Mouse (Mus musculus): ENCODE data around the gene Dok4. TPM values are rescaled to one million over a fixed set of nuclear protein-coding genes. Genes with fewer than 3 reads are reported as not detected.

Gene Dok4
- polyA plus RNA-seq, 1 experiment, result 20.2 TPM

GRCm38 (mm10) chr8:94871108-94871894 lies 4.8 kb downstream of the Dok4 start:
- H3K36me3 ChIP-seq (ENCODE audit: control insufficient read depth, insufficient read depth, low read length), result no peaks in the 10 kb centered on the region
- no peak for TF ChIP-seq POLR2A (IDR thresholded peaks at IDR 0.05; ENCODE audit: low read depth, low read length)
- TF ChIP-seq CTCF (conservative IDR thresholded peaks at IDR 0.05; ENCODE audit: insufficient read depth, insufficient read length, low read depth, low read length), result no peak
- H3K27ac ChIP-seq (ENCODE audit: insufficient read depth, low read depth, low read length), result peak overlapping the region; percentile 69
- WGBS, result 5% methylated on average over 7 of the region's 7 CpGs
- peaks cover 33% of the 10 kb centered on the region for H3K4me1 ChIP-seq (ENCODE audit: control insufficient read depth, insufficient read depth, low read length)
- H3K4me3 ChIP-seq (ENCODE audit: insufficient read depth, low read depth, low read length), result peak overlapping the region; percentile 29
- H3K27me3 ChIP-seq (replicated peaks; ENCODE audit: control insufficient read depth, insufficient read depth, low read length), result no peaks in the 10 kb centered on the region
- peak; percentile 91 for DNase-seq

GRCm38 (mm10) chr8:94870474-94871107 lies 5.5 kb downstream of the Dok4 start:
- WGBS, result 9% methylated on average over 22 of the region's 22 CpGs
- Histone ChIP-seq H3K4me1 (ENCODE audit: control insufficient read depth, insufficient read depth, low read length) (peaks cover 31% of the 10 kb centered on the region), H3K4me3 (ENCODE audit: insufficient read depth, low read depth, low read length) (peak overlapping the region; percentile 29), H3K27me3 (replicated peaks; ENCODE audit: control insufficient read depth, insufficient read depth, low read length) (no peaks in the 10 kb centered on the region), H3K36me3 (ENCODE audit: control insufficient read depth, insufficient read depth, low read length) (no peaks in the 10 kb centered on the region), H3K27ac (ENCODE audit: insufficient read depth, low read depth, low read length) (0 out of 2 replicates have a peak overlapping the region, but pooled peaks have one; percentile 4)
- peak; percentile 41 for DNase-seq
- no peak for TF ChIP-seq CTCF (conservative IDR thresholded peaks at IDR 0.05; ENCODE audit: insufficient read depth, insufficient read length, low read depth, low read length)
- TF ChIP-seq POLR2A (IDR thresholded peaks at IDR 0.05; ENCODE audit: low read depth, low read length), result no peak

- H3K4me3 ChIP-seq (ENCODE audit: insufficient read depth, low read depth, low read length), result no peak overlapping the region
- no peaks in the 10 kb centered on the region for H3K27me3 ChIP-seq (replicated peaks; ENCODE audit: control insufficient read depth, insufficient read depth, low read length)
- H3K27ac ChIP-seq (ENCODE audit: insufficient read depth, low read depth, low read length), result no peak overlapping the region
- WGBS, result 69% methylated on average over 4 of the region's 4 CpGs
- H3K36me3 ChIP-seq (ENCODE audit: control insufficient read depth, insufficient read depth, low read length), result no peaks in the 10 kb centered on the region
- no peak for DNase-seq
- H3K4me1 ChIP-seq (ENCODE audit: control insufficient read depth, insufficient read depth, low read length), result peaks cover 26% of the 10 kb centered on the region
- TF ChIP-seq POLR2A (IDR thresholded peaks at IDR 0.05; ENCODE audit: low read depth, low read length) (no peak), CTCF (conservative IDR thresholded peaks at IDR 0.05; ENCODE audit: insufficient read depth, insufficient read length, low read depth, low read length) (no peak)
These were observed 6.1 kb downstream of the Dok4 start for GRCm38 (mm10) chr8:94870003-94870402.

- Histone ChIP-seq H3K4me3 (ENCODE audit: insufficient read depth, low read depth, low read length) (no peak overlapping the region), H3K27ac (ENCODE audit: insufficient read depth, low read depth, low read length) (no peak overlapping the region), H3K27me3 (replicated peaks; ENCODE audit: control insufficient read depth, insufficient read depth, low read length) (no peaks in the 10 kb centered on the region), H3K4me1 (ENCODE audit: control insufficient read depth, insufficient read depth, low read length) (peaks cover 24% of the 10 kb centered on the region), H3K36me3 (ENCODE audit: control insufficient read depth, insufficient read depth, low read length) (no peaks in the 10 kb centered on the region)
- no peak for DNase-seq
- TF ChIP-seq CTCF (conservative IDR thresholded peaks at IDR 0.05; ENCODE audit: insufficient read depth, insufficient read length, low read depth, low read length) (no peak), POLR2A (IDR thresholded peaks at IDR 0.05; ENCODE audit: low read depth, low read length) (no peak)
- WGBS, result 77% methylated on average over 7 of the region's 7 CpGs
These were observed 7.0 kb downstream of the Dok4 start for GRCm38 (mm10) chr8:94869146-94869545.

- H3K4me3 ChIP-seq (ENCODE audit: insufficient read depth, low read depth, low read length), result no peak overlapping the region
- no peak for TF ChIP-seq POLR2A (IDR thresholded peaks at IDR 0.05; ENCODE audit: low read depth, low read length)
- TF ChIP-seq CTCF (conservative IDR thresholded peaks at IDR 0.05; ENCODE audit: insufficient read depth, insufficient read length, low read depth, low read length), result no peak
- no peaks in the 10 kb centered on the region for H3K27me3 ChIP-seq (replicated peaks; ENCODE audit: control insufficient read depth, insufficient read depth, low read length)
- no peak overlapping the region for H3K27ac ChIP-seq (ENCODE audit: insufficient read depth, low read depth, low read length)
- DNase-seq, result no peak
- peaks cover 17% of the 10 kb centered on the region for H3K4me1 ChIP-seq (ENCODE audit: control insufficient read depth, insufficient read depth, low read length)
- peaks cover under 1% of the 10 kb centered on the region; the same call in 1 of the 2 replicates for H3K36me3 ChIP-seq (ENCODE audit: control insufficient read depth, insufficient read depth, low read length)
- 87% methylated on average over 9 of the region's 9 CpGs for WGBS
These were observed 9.2 kb downstream of the Dok4 start for GRCm38 (mm10) chr8:94866921-94867320.

GRCm38 (mm10) chr8:94865292-94865691 lies 10.8 kb downstream of the Dok4 start:
- peaks cover 6% of the 10 kb centered on the region for H3K4me1 ChIP-seq (ENCODE audit: control insufficient read depth, insufficient read depth, low read length)
- WGBS, result 75% methylated on average over 10 of the region's 10 CpGs
- DNase-seq, result no peak
- H3K27ac ChIP-seq (ENCODE audit: insufficient read depth, low read depth, low read length), result no peak overlapping the region
- H3K27me3 ChIP-seq (replicated peaks; ENCODE audit: control insufficient read depth, insufficient read depth, low read length), result no peaks in the 10 kb centered on the region
- TF ChIP-seq POLR2A (IDR thresholded peaks at IDR 0.05; ENCODE audit: low read depth, low read length), result no peak
- TF ChIP-seq CTCF (conservative IDR thresholded peaks at IDR 0.05; ENCODE audit: insufficient read depth, insufficient read length, low read depth, low read length), result no peak
- H3K4me3 ChIP-seq (ENCODE audit: insufficient read depth, low read depth, low read length), result no peak overlapping the region
- peaks cover 1% of the 10 kb centered on the region; the same call in 1 of the 2 replicates for H3K36me3 ChIP-seq (ENCODE audit: control insufficient read depth, insufficient read depth, low read length)
